Mouse (Mus musculus): ENCODE measurements at regions not wholly inside any gene's neighbourhood (a gene's known extent, or its start where the extent isn't known, plus 50 kb on each side); places are given as distances from the start of the nearest gene placed in this dataset.

- Histone ChIP-seq H3K9me3 (replicated peaks; ENCODE audit: low read length) (no peaks in the 10 kb centered on the region), H3K27me3 (ENCODE audit: insufficient read depth, low read length) (no peaks in the 10 kb centered on the region), H3K27ac (no peak overlapping the region), H3K4me1 (replicated peaks; ENCODE audit: insufficient read depth, low read length) (no peaks in the 10 kb centered on the region), H3K4me3 (replicated peaks; ENCODE audit: low read depth, low read length) (no peak overlapping the region), H3K4me2 (ENCODE audit: low read length) (no peak overlapping the region), H3K36me3 (ENCODE audit: insufficient read depth, low read length) (no peaks in the 10 kb centered on the region), H3K9ac (ENCODE audit: low read depth, low read length) (no peak overlapping the region)
- TF ChIP-seq CTCF (IDR thresholded peaks at IDR 0.05; ENCODE audit: low read depth): no peak
- WGBS: 36% methylated on average over 3 of the region's 3 CpGs
- DNase-seq (ENCODE audit: low spot score) (peak; percentile 18), ATAC-seq (replicated peaks; ENCODE audit: low FRiP score, low read depth) (no peak)
Measured at GRCm38 (mm10) chr8:116372574-116372973, 132.2 kb upstream of the Dynlrb2 start.

GRCm38 (mm10) chr8:116372056-116372455, 132.7 kb upstream of the Dynlrb2 start:
- DNase-seq (ENCODE audit: low spot score): no peak
- Histone ChIP-seq H3K36me3 (ENCODE audit: insufficient read depth, low read length) (no peaks in the 10 kb centered on the region), H3K4me2 (ENCODE audit: low read length) (no peak overlapping the region), H3K27ac (no peak overlapping the region), H3K9ac (ENCODE audit: low read depth, low read length) (no peak overlapping the region), H3K9me3 (replicated peaks; ENCODE audit: low read length) (no peaks in the 10 kb centered on the region), H3K4me1 (replicated peaks; ENCODE audit: insufficient read depth, low read length) (no peaks in the 10 kb centered on the region), H3K27me3 (ENCODE audit: insufficient read depth, low read length) (no peaks in the 10 kb centered on the region), H3K4me3 (replicated peaks; ENCODE audit: low read depth, low read length) (no peak overlapping the region)
- TF ChIP-seq CTCF (IDR thresholded peaks at IDR 0.05; ENCODE audit: low read depth): no peak
- no peak for ATAC-seq (replicated peaks; ENCODE audit: low FRiP score, low read depth)
- WGBS: 68% methylated on average over 9 of the region's 9 CpGs

- Histone ChIP-seq H3K36me3 (ENCODE audit: insufficient read depth, low read length) (no peaks in the 10 kb centered on the region), H3K9ac (ENCODE audit: low read depth, low read length) (no peak overlapping the region), H3K27me3 (ENCODE audit: insufficient read depth, low read length) (no peaks in the 10 kb centered on the region), H3K4me1 (replicated peaks; ENCODE audit: insufficient read depth, low read length) (no peaks in the 10 kb centered on the region), H3K9me3 (replicated peaks; ENCODE audit: low read length) (no peaks in the 10 kb centered on the region), H3K27ac (no peak overlapping the region), H3K4me2 (ENCODE audit: low read length) (no peak overlapping the region), H3K4me3 (replicated peaks; ENCODE audit: low read depth, low read length) (no peak overlapping the region)
- no peak for TF ChIP-seq CTCF (IDR thresholded peaks at IDR 0.05; ENCODE audit: low read depth)
- no peak for DNase-seq (ENCODE audit: low spot score)
- no peak for ATAC-seq (replicated peaks; ENCODE audit: low FRiP score, low read depth)
- 63% methylated on average over 6 of the region's 6 CpGs for WGBS
Measured at GRCm38 (mm10) chr8:116367491-116367890, 137.3 kb upstream of the Dynlrb2 start.

GRCm38 (mm10) chr8:116366706-116367105, 138.1 kb upstream of the Dynlrb2 start:
- H3K9me3 ChIP-seq (replicated peaks; ENCODE audit: low read length): no peaks in the 10 kb centered on the region
- ATAC-seq (replicated peaks; ENCODE audit: low FRiP score, low read depth) (no peak), DNase-seq (ENCODE audit: low spot score) (no peak)
- no peak for TF ChIP-seq CTCF (IDR thresholded peaks at IDR 0.05; ENCODE audit: low read depth)
- H3K4me1 ChIP-seq (replicated peaks; ENCODE audit: insufficient read depth, low read length): no peaks in the 10 kb centered on the region
- no peak overlapping the region for H3K9ac ChIP-seq (ENCODE audit: low read depth, low read length)
- no peaks in the 10 kb centered on the region for H3K27me3 ChIP-seq (ENCODE audit: insufficient read depth, low read length)
- H3K27ac ChIP-seq: no peak overlapping the region
- 66% methylated on average over 3 of the region's 3 CpGs for WGBS
- no peak overlapping the region for H3K4me2 ChIP-seq (ENCODE audit: low read length)
- H3K36me3 ChIP-seq (ENCODE audit: insufficient read depth, low read length): no peaks in the 10 kb centered on the region
- no peak overlapping the region for H3K4me3 ChIP-seq (replicated peaks; ENCODE audit: low read depth, low read length)

GRCm38 (mm10) chr8:116364751-116365150, 140.0 kb upstream of the Dynlrb2 start:
- Histone ChIP-seq H3K4me2 (ENCODE audit: low read length) (no peak overlapping the region), H3K27ac (no peak overlapping the region), H3K27me3 (ENCODE audit: insufficient read depth, low read length) (no peaks in the 10 kb centered on the region), H3K9ac (ENCODE audit: low read depth, low read length) (no peak overlapping the region), H3K36me3 (ENCODE audit: insufficient read depth, low read length) (no peaks in the 10 kb centered on the region), H3K4me3 (replicated peaks; ENCODE audit: low read depth, low read length) (no peak overlapping the region), H3K9me3 (replicated peaks; ENCODE audit: low read length) (no peaks in the 10 kb centered on the region), H3K4me1 (replicated peaks; ENCODE audit: insufficient read depth, low read length) (no peaks in the 10 kb centered on the region)
- ATAC-seq (replicated peaks; ENCODE audit: low FRiP score, low read depth) (no peak), DNase-seq (ENCODE audit: low spot score) (no peak)
- 44% methylated on average over 1 of the region's 1 CpGs for WGBS
- no peak for TF ChIP-seq CTCF (IDR thresholded peaks at IDR 0.05; ENCODE audit: low read depth)

- H3K27ac ChIP-seq: no peak overlapping the region
- H3K9me3 ChIP-seq (replicated peaks; ENCODE audit: low read length): no peaks in the 10 kb centered on the region
- H3K4me1 ChIP-seq (replicated peaks; ENCODE audit: insufficient read depth, low read length): no peaks in the 10 kb centered on the region
- H3K36me3 ChIP-seq (ENCODE audit: insufficient read depth, low read length): no peaks in the 10 kb centered on the region
- peak; percentile 69 for DNase-seq (ENCODE audit: low spot score)
- no peak overlapping the region for H3K9ac ChIP-seq (ENCODE audit: low read depth, low read length)
- H3K27me3 ChIP-seq (ENCODE audit: insufficient read depth, low read length): no peaks in the 10 kb centered on the region
- no peak for ATAC-seq (replicated peaks; ENCODE audit: low FRiP score, low read depth)
- H3K4me3 ChIP-seq (replicated peaks; ENCODE audit: low read depth, low read length): no peak overlapping the region
- 62% methylated on average over 2 of the region's 2 CpGs for WGBS
- H3K4me2 ChIP-seq (ENCODE audit: low read length): no peak overlapping the region
- peak; percentile 69 for TF ChIP-seq CTCF (IDR thresholded peaks at IDR 0.05; ENCODE audit: low read depth)
Measured at GRCm38 (mm10) chr8:116364172-116364571, 140.6 kb upstream of the Dynlrb2 start.

GRCm38 (mm10) chr8:116362351-116362750, 142.4 kb upstream of the Dynlrb2 start:
- H3K9ac ChIP-seq (ENCODE audit: low read depth, low read length): no peak overlapping the region
- H3K27ac ChIP-seq: no peak overlapping the region
- no peaks in the 10 kb centered on the region for H3K9me3 ChIP-seq (replicated peaks; ENCODE audit: low read length)
- no peaks in the 10 kb centered on the region for H3K36me3 ChIP-seq (ENCODE audit: insufficient read depth, low read length)
- no peak for ATAC-seq (replicated peaks; ENCODE audit: low FRiP score, low read depth)
- H3K4me3 ChIP-seq (replicated peaks; ENCODE audit: low read depth, low read length): no peak overlapping the region
- H3K27me3 ChIP-seq (ENCODE audit: insufficient read depth, low read length): no peaks in the 10 kb centered on the region
- H3K4me1 ChIP-seq (replicated peaks; ENCODE audit: insufficient read depth, low read length): no peaks in the 10 kb centered on the region
- H3K4me2 ChIP-seq (ENCODE audit: low read length): no peak overlapping the region
- no peak for TF ChIP-seq CTCF (IDR thresholded peaks at IDR 0.05; ENCODE audit: low read depth)
- DNase-seq (ENCODE audit: low spot score): no peak
- WGBS: 57% methylated on average over 4 of the region's 4 CpGs
